Mouse (Mus musculus): ENCODE measurements around the gene Adgra1.

Gene Adgra1

DNA sequence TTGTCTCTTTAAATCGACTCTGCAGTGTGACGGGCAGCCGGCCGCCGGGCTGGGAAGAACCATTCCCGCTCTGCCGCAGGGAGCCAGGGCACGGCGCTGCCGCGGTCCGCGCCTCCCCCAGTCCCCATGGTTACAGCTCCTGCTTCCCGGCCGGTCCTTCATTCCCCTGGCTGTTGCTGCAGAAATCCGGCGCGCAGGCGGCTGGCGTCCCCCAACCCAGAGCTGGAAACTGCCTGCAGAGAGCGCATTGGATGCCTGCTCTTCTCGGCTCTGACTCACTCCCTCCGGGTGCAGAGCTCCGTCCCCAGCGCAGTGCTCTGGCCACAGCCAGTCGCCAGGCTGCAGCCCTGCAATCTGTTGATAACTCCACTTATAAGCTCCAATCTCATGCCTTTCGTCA is at the start of gene Adgra1:
Gene Adgra1 (plus strand): TSS at position 139 of the 400 bp plus-strand sequence.
- in situ Hi-C loops (cut with MboI, MseI) = no loop called here

DNA sequence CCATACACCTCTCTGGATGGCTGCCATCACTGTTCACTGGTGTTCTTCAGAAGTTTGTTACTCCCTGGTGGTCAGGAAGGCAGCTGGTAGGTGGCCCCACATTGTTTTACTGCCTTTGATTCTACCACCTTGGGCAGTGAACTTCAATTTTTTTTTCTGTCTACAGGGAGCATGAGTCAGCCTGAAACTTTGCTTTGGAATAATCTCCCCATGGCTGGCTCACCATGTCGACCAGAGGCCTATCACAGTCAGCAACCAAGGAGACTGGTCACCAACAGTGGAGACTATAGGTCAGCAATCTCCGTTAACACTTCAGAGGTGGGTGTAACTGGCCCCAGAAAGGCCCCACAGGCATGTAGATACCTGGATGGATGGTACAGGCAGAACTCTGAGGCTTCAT is 46.6 kb upstream of the Adgra1 start:
- in situ Hi-C loops (cut with MboI, MseI) = loop anchor here (10.0 kb wide), 1 partner anchor 1143 kb away; no protein-coding TSS in a partner anchor

DNA sequence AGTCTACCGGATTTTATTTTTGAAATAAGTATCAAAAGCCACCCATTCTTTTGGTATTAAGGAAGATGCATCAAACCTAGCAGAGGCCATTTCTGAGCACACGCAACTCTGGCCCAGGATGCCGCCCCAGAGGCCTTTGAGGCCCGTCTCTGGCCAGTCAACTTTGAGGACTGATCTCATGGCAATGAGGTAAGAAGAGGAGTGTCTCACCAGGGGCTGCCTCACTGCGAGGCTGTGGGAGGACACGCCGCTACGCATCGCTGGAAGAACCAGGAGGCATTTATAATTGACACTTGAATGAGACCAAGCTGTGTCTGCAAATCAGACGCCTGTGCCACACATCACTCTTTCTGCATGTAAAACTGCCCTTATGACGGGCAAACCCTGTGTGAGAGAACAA is 45.0 kb upstream of the Adgra1 start:
- in situ Hi-C loops (cut with MboI, MseI) = loop anchor here (10.0 kb wide), 1 partner anchor 1144 kb away; no protein-coding TSS in a partner anchor

DNA sequence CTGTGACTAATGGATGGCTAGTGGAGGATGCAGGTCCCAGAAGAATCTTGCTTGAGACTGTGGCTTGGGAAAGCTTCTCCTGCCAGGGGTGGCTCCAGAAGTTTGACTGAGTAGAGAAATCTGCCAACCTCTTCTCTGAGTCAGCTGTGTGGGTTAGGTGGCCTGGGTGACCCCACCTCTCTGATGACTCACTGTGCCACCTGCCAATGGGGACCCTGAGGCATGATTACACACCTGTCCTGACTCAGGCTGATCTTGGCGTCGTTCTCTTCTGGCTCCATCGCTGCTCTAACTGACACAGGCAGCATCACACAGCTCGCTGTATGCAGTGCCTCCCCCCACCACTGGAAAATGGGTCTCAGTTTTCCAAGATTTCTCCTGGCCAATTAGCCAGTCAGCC is 44.3 kb upstream of the Adgra1 start:
- in situ Hi-C loops (cut with MboI, MseI) = loop anchor here (10.0 kb wide), 1 partner anchor 1145 kb away; no protein-coding TSS in a partner anchor

DNA sequence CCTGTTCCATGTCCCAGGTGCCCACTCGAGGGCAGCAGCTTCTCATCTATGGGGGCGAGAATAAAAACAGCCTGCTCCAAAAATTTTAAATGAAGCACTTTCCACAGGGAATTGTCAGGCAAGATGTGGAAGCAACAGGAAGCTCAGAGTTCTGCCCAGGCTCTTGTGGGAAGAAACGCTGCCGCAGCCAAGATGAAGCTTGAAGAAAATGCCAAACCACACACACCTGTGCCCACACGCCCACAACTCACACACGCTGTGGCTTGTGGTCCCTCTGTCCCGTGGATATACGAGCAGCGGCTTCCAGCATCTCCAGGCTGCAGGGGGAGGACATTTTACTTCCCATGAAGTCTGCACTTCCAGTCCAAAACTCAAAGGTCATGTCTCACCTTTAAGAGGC is 42.4 kb upstream of the Adgra1 start:
- in situ Hi-C loops (cut with MboI, MseI) = no loop called here

DNA sequence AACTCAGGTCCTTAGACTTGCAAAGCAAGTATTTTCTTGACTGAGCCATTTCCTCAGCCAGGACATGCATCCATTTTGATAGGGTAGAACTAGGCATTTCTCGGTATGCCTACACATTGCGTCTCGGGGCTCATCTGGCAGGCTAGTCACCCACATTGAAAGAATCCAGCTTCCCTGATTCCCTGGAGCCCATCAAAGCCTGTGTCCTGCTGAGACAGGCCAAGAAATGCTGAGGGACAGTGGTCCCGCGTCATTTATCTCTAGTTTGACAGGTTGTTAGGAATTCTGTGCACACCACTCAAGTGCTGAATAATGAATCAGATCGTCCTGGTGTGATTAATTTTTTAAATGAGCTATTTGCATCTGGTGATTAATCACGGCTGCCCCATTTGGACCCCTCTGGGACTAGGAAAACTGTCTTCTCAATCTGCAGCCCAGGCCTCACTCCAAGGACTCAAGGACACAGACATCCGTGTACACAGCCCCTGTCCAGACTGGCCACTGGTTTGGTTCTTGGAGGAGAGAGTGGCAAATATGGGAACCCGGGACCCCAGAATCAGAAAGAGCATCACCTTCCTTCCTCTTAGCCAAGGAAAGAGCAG is 38.9 kb upstream of the Adgra1 start:
- in situ Hi-C loops (cut with MboI, MseI) = no loop called here

DNA sequence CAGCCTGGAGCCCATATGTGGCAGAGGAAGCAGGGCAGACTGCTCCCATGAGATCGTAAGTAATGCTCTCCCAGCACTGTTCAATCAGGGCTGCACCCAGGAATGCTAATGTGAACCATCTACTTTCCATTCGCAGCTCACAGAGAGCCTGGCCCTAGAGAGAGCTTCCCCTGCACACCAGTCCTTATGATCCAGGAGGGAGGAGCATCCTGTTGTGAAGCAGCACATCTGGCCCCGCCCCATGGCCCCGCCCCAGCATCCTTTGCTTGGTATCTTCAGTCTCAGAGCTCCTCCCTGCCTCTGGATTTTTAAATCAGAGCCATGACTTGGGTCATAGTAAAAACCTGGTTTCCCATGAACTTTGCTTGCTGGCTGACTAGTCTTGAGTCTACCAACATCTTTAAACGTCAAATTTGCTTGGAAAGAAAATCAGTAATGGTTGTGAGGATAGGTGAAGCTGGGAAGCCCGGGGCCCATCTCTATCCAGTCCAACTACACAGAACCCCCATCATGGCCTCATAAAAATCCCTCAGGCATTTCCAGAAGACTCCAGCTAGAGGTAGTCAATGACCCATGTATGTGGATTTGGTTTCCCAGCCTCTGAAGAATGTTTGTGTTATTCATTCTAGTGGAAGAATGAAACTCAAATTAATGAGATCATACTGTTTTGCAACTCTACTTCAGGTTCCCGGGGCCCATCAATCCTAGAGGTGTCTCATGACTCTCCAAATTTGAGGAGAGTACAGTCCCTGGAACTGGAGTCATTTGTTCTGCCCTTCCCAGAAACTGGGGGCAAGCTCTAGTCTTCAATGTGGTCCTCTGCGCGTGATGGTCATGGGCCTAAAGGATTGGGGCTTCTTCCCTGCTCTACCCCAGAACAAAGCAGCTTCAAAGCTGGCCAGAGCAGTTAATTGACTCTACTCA is 36.5 kb upstream of the Adgra1 start:
- in situ Hi-C loops (cut with MboI, MseI) = no loop called here

DNA sequence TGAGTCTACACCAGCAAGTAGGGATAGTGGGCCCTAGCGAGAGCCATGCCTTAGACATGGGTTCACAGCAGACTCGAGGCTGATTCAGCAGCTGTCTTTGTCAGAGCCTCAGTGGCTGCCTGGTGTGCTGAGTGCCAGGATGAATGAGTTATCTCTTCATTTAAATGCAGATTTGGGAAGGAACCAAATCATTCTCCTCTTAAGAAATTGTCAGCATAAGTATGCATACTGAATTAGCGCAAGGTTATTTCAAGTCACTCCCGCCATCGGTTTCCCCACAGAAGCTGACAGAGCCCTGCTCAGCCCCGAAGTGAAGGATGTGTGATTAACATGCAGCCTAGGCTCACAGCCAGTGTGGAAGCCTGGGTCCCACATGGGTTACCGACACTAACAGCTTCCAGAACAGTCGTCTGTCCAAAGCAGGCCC is 27.8 kb upstream of the Adgra1 start:
- in situ Hi-C loops (cut with MboI, MseI) = no loop called here

DNA sequence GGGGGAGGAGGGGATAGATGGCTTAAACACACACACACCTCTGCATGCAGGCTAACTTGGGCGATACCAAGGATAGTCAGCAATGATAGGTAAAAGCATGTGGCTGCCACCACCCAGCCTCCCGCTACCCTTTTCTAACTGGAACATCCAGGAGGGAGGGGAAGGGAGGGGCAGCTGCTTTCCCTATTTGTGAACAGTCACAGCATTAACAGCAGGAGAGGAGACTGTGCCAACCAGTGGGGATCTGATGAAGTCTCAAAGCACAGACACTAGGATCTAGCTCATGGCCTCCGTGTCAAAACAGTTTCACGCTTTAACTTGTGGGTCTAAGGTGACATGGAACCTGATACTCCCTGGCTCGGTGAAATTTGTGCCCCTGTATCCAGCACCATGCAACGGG is 23.9 kb upstream of the Adgra1 start:
- in situ Hi-C loops (cut with MboI, MseI) = no loop called here

DNA sequence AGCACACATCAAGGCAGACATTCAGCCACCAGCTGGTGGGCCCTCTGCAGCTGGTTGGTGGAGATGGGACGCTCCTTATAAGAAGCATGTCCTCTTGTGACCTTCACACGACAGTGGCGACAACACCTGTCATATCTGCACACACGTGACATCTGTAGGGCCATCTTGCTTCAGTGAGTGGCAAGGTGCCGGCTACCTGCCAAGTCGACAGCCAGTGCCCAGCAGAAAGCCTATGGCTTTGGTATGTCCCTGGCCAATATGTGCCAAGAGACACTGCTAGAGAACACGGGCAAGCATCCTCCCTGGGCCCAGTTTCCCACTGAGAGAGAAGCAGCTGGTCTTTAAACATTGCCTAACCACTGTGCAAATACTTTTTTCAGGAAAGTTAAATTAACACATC is 22.3 kb upstream of the Adgra1 start:
- in situ Hi-C loops (cut with MboI, MseI) = no loop called here

DNA sequence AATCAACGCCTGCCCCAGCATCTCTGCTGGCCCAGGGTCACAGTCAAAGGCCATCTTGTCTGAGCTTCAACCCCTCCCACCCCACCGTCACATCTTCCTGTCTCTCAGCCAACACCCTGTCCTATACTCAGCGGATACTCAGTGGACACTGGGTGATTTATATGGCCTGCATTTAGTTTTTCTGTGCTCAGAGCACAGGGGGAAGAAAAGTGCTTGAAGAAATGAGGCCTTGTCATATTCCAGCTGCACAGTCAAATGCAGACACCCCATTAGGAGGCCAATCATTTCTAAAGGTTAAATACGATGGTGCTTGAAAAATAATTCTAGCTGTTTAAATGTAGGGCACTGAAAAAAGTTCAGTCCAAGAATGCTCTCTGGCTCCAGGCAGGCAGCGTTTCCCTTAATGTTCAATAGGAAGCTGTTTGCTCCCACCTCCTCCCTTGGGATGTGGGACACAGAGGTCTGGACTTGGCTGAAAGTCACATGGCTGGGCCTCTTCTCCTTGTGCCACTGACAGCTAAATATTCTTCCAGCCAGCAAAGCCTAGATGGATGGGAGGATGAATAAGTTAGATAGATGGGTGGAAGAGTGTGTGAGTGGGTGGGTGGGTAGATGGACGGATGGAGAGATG is 20.3 kb upstream of the Adgra1 start:
- in situ Hi-C loops (cut with MboI, MseI) = no loop called here

DNA sequence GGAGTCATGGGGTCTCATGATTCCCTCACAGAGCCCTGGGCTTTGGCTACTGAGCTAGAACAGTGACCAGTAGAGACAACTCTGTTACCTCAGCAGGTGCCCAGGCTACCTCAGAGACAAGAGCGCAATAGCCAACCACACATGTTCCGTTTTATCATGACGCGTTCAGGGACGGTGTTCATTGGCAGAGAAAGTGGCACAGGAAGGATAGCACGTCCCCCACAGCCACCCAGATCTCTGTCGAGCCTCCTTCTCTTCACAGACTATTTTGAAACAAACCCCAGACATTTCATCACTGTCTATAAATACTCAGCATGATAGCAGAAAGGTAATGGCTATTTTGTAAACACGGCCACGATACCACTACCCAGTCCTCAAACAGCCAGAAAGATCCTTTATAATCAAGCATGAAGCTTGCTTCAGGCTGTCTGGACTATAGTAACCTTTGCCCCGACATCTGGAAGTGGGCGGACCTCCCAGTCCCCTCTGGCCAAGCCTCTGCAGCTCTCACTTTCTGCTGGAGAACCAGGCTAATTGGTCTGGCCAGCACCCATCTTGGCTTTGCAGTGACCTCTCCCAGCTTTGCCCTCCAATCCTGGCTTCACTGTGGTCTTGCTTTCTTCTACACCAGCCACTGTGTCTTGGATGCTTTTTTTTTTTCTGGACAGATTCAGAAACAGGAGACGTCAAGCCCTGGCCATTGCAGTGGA is 11.5 kb upstream of the Adgra1 start:
- in situ Hi-C loops (cut with MboI, MseI) = no loop called here

DNA sequence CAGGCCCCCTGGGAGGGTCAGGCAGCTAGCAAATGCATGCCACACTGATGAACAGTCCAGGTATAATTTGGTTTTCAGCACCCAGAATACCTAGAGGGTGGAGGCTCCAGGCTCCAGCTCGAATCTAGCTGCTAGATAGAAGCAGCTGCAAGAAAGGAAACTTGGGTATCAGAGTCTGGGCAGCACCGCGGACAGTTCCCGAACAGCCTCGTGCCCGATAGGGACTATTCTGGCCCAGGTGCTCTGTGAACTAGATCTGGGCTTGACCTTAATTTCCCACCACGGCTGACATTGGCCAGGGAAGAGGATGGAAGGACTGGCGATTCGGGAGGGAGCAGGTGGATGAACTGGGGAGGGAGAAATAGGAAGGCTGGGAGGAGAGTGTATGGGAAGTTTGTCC is 6.3 kb upstream of the Adgra1 start:
- in situ Hi-C loops (cut with MboI, MseI) = no loop called here

DNA sequence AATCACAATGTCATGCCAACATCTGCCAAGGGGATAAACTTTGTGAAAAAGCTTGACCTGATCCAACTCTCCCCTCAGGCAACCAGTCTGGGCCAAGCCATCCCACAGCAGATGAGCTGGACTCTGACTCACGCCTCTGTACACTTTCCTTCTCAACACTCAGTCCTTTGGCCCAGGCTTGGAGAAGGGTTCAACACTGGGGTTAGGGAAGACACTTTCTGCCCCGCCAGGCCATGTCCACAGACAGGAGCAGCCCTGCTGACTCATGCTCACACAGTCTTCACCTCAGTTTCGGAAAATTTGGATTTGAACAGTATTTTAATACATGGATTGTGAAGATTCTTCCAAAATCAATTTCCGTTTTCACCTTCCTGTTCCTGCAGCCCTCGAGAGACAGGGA is 442 bp upstream of the Adgra1 start:
- in situ Hi-C loops (cut with MboI, MseI) = no loop called here

DNA sequence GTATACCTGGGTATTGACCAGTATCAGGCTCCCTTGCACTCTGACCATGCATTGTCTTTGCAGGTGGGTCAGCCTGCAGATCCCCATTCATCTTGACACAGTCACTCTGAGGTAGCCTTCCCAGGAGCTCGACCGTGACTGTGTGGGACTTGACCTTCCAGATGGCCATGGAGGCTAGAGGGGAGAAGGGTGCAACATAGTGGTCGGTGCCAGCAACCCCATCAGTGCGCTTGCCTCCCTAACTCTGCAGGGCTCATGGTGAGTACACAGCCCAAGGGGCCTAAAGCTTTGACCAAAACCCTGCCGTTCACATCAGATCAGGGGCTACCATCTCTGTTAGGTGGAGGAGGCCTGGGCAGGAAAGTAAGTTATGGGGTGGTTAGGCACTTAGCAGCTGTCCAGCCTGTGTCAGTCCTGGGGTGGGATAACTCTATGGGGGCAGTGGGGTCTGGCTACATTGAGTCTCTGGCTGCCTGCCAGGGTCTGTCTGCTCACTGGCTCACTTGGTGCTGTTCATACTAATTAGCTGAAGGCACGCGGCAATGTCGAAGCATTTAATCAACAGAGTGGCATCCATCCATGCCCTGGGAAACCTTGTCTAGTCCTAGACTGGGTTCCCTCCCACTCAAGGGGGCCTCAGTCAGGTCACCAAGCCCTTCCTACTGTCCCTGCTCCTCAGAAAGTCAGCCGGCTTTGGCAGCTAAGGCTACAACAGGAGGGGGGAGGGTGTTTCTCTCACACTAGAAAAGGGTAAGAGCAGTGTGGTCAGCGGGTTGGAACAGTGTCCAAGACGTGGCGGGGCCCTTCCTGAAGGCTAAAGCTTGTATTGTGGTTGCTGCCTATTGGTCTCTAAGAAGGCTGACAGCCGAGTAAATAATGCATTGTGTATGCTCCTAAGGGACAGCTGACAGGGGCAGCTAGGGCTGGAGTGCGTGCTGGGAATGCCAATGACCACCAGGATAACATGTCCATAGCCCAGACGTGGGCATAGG is 1.5 kb downstream of the Adgra1 start:
- in situ Hi-C loops (cut with MboI, MseI) = no loop called here

DNA sequence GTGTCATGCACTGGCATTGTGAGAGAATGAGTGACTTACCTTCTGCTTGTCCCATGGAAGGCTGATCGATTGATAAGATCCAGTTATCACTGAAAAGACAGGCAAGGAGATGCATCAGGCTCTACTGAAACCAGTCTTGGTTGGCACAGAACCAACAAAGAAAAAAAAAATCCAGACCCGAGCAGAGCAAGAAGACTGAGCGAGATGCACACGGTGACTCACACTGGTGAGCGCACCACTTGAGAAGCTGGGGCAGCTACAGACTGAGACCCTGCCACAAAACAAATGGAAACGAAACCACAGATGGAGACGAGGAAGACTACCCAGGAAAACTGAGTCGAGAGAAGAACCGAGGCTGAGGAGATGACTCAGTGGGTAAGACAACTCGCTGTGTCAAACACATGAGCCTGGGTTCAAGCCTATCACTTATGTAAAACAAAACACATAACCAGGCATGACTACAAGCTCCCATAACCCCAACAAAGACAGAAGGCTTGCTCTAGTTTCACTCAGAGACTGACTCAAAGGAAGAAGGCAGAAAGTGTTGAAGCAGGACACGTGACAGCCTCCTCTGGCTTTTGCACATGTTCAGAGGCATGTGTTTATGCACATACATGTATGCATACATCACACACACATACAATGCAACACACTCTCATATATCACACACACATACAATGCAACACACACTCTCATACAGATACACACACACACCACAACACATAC is 6.6 kb downstream of the Adgra1 start:
- in situ Hi-C loops (cut with MboI, MseI) = no loop called here

DNA sequence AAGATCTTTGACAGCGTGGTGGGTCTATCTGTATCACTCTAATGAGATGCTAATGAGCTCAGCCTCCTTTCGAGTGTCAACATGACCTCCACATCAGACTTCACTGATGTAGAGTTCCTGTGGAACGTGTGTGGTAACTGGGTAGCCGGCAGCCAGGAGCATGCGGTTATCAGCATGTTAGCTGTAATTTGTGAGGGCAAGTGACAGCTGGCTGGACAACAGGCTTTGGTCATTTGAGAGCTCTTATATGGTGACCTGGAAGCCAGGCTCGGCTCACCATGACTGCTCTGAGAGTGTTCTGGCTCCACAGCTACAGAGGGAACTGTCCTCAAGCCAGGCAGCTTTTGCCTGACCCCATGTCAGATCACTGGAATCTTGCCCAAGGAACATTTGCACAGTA is 8.4 kb downstream of the Adgra1 start:
- in situ Hi-C loops (cut with MboI, MseI) = no loop called here

DNA sequence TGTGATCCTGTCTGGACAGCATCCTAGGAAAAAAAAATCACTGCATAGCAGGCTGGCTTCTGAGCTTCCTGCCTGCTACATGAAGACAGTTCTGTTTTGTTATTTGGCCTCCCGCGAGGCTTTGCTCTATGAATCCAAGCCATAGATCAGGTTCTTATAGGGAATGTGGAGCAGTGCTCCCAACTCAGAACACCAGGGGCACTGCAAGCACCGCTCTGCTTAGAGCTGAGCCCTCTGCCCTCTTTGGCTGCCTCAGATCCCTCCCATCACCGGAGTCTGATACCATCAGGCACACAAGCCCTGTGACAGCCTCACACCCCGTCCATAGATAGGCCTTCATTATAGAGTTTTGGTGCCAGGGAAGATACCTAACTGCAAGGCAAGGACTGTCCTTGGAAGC is 9.2 kb downstream of the Adgra1 start:
- in situ Hi-C loops (cut with MboI, MseI) = no loop called here

DNA sequence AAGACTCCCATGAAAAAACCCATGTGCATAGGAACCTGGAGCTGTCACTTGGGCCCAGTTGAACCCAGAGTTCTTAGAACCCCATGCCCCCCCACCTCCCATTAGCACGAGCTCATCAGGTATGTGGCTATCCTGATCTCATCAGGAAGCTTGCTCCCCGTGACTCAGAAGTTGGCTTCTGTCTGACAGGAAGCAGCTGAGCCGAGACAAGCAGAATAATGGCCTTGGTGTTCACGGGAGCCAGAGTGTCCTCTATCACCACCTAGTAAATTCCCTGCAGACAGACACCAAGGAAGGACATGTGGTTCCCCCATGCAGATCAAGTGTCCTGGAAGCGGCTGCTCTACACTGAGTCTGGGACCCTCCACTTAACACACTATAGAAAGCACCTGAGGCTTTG is 9.8 kb downstream of the Adgra1 start:
- in situ Hi-C loops (cut with MboI, MseI) = no loop called here

DNA sequence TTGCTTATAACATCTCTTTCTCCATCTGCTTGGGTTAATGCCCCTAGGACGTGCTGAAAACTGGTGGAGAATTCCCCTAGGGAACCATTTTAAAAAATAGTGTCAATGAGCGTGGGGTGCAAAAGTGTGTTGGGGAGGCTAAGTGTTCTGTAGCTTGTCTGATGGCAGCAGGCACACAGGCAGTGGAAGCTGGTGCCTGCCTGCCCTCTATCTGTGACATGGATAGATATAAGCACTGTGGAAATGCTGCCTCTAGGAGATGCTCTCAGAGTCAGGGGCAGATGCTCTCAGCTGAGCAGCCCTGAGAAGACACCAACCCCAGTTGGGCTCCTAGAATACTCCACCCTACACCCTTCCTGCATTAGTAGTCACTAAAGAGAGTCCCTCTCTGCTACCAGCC is 11.1 kb downstream of the Adgra1 start:
- in situ Hi-C loops (cut with MboI, MseI) = no loop called here
